8 mouse cellular contexts compared by ENCODE assay signal in the genomic region with DNA sequence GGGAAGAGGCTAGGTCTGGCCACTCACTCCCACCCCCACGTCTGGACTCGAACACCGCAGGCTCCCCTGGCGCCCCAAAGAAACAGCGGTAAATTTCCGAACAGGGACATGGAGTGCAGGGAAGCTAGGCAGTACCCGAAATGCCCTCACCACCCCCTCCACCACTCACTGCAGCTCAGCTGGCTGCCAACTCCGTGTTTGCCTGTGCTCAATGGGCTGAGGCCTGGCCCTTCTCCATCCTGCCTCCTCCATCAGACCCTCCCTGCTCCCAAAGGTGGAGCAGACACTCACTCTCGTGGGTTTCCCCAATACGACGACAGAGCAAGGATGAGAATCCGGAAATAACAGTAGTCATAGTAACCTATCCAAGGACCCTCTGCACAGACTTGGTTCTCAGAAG. TPM values are rescaled to one million over a fixed set of nuclear protein-coding genes. Genes with fewer than 3 reads are reported as not detected.
DNase-seq lines count a peak whose midpoint lies in the region; ATAC-seq lines count a peak whose summit lies in the region.

No protein-coding gene starts in this region.

- H3K36me3 ChIP-seq in heart, embryonic 10.5 days: no peaks in the 10 kb centered on the region
- H3K36me3 ChIP-seq in embryonic facial prominence, embryonic 15.5 days: no peaks in the 10 kb centered on the region
- H3K36me3 ChIP-seq in intestine, embryonic 15.5 days: no peaks in the 10 kb centered on the region
- H3K36me3 ChIP-seq in midbrain, embryonic 12.5 days: no peaks in the 10 kb centered on the region

- H3K27me3 ChIP-seq in heart, embryonic 10.5 days (ENCODE audit: insufficient read depth, poor library complexity, severe bottlenecking): no peaks in the 10 kb centered on the region
- no peaks in the 10 kb centered on the region for H3K27me3 ChIP-seq in embryonic facial prominence, embryonic 15.5 days
- H3K27me3 ChIP-seq in intestine, embryonic 15.5 days (replicated peaks): no peaks in the 10 kb centered on the region
- peaks cover 16% of the 10 kb centered on the region; the same call in 1 of the 2 replicates for H3K27me3 ChIP-seq in midbrain, embryonic 12.5 days

- peak overlapping the region; percentile 90 for H3K4me3 ChIP-seq in heart, embryonic 10.5 days
- H3K4me3 ChIP-seq in embryonic facial prominence, embryonic 15.5 days (replicated peaks): peak overlapping the region; percentile 69
- peak overlapping the region; percentile 91 for H3K4me3 ChIP-seq in intestine, embryonic 15.5 days (replicated peaks)
- peak overlapping the region; percentile 90 for H3K4me3 ChIP-seq in midbrain, embryonic 12.5 days

- H3K9ac ChIP-seq in embryonic facial prominence, embryonic 15.5 days: peak overlapping the region; percentile 53; the same call in 1 of the 2 replicates
- H3K9ac ChIP-seq in intestine, embryonic 15.5 days: no peak overlapping the region
- H3K9ac ChIP-seq in midbrain, embryonic 12.5 days (replicated peaks): peak overlapping the region; percentile 93

- peak overlapping the region; percentile 88 for H3K4me2 ChIP-seq in embryonic facial prominence, embryonic 15.5 days (replicated peaks)
- H3K4me2 ChIP-seq in intestine, embryonic 15.5 days (replicated peaks): peak overlapping the region; percentile 91
- H3K4me2 ChIP-seq in midbrain, embryonic 12.5 days (replicated peaks): peak overlapping the region; percentile 95

- WGBS in heart, embryonic 10.5 days: 23% methylated on average over 12 of the region's 12 CpGs
- 16% methylated on average over 12 of the region's 12 CpGs for WGBS in embryonic facial prominence, embryonic 15.5 days
- 26% methylated on average over 12 of the region's 12 CpGs for WGBS in intestine, embryonic 15.5 days
- 6% methylated on average over 12 of the region's 12 CpGs for WGBS in midbrain, embryonic 12.5 days

- ATAC-seq in embryonic facial prominence, embryonic 15.5 days (ENCODE audit: insufficient number of reproducible peaks, low FRiP score, low TSS enrichment, low read depth): no peak
- ATAC-seq in intestine, embryonic 15.5 days: no peak
- ATAC-seq in midbrain, embryonic 12.5 days (ENCODE audit: low FRiP score, low read depth): no peak

- peaks cover 72% of the 10 kb centered on the region for H3K4me1 ChIP-seq in heart, embryonic 10.5 days
- peaks cover 72% of the 10 kb centered on the region for H3K4me1 ChIP-seq in embryonic facial prominence, embryonic 15.5 days
- H3K4me1 ChIP-seq in intestine, embryonic 15.5 days (replicated peaks): peaks cover 67% of the 10 kb centered on the region
- peaks cover 66% of the 10 kb centered on the region for H3K4me1 ChIP-seq in midbrain, embryonic 12.5 days

- H3K9me3 ChIP-seq in heart, embryonic 10.5 days: no peaks in the 10 kb centered on the region
- no peaks in the 10 kb centered on the region for H3K9me3 ChIP-seq in embryonic facial prominence, embryonic 15.5 days (replicated peaks)
- H3K9me3 ChIP-seq in intestine, embryonic 15.5 days: no peaks in the 10 kb centered on the region
- H3K9me3 ChIP-seq in midbrain, embryonic 12.5 days: no peaks in the 10 kb centered on the region

- intact Hi-C loops in left cerebral cortex, postnatal 36 days (cut with DNase I): loop anchor here (5.0 kb wide), 4 partner anchors 40 to 275 kb away; no protein-coding TSS in a partner anchor

- DNase-seq in heart, embryonic 10.5 days (ENCODE audit: low spot score): no peak
- no peak for DNase-seq in heart, adult 8-10 months (ENCODE audit: low spot score)
- peak; percentile 65 to 73 for DNase-seq in left cerebral cortex, postnatal 36 days (ENCODE audit: low spot score in 2 of 2)
- DNase-seq in T-cell, adult 2 months (ENCODE audit: low spot score): no peak
- DNase-seq in retina, postnatal 1 day: no peak

- H3K27ac ChIP-seq in heart, embryonic 10.5 days: peak overlapping the region; percentile 93
- peak overlapping the region; percentile 98 for H3K27ac ChIP-seq in embryonic facial prominence, embryonic 15.5 days (replicated peaks)
- H3K27ac ChIP-seq in intestine, embryonic 15.5 days: peak overlapping the region; percentile 95; the same call in 1 of the 2 replicates
- peak overlapping the region; percentile 92 for H3K27ac ChIP-seq in midbrain, embryonic 12.5 days (replicated peaks)

RNA-seq across cellular contexts. Expression of gene Ncor2, which starts 2.2 kb away (rescaled TPM):
- polyA plus RNA-seq in heart, embryonic 10.5 days (2016; fragmentation: Nextera tagmentation; extraction: Ambion mirVana): 17.8 and 23.3 TPM in 2 replicates
- total RNA-seq in heart, adult 8-10 months (2022): 10 to 100 TPM; 81.6 to 92.4 (median 84.5) TPM
- 39.3 and 41.8 TPM in 2 replicates for polyA plus RNA-seq in embryonic facial prominence, embryonic 15.5 days (2015; fragmentation: Nextera tagmentation; extraction: Ambion mirVana)
- 19.9 and 20.0 TPM in 2 replicates for polyA plus RNA-seq in intestine, embryonic 15.5 days (2015; fragmentation: Nextera tagmentation; extraction: Ambion mirVana)
- 100 to 1,000 TPM; 167 to 240 TPM for total RNA-seq in left cerebral cortex, postnatal 36 days (2021)
- polyA plus RNA-seq in midbrain, embryonic 12.5 days (2016; fragmentation: Nextera tagmentation; extraction: Ambion mirVana): 24.5 and 25.1 TPM in 2 replicates

Comparison
In these comparisons a context has a peak if more than half of its experiments do, and no peak if none do; other contexts are left out.
1. DNase-seq: peak in left cerebral cortex, postnatal 36 days (2 of 2); none in heart, embryonic 10.5 days (single experiment), heart, adult 8-10 months (single experiment), T-cell, adult 2 months (single experiment) and retina, postnatal 1 day (single experiment).
2. Peak in every context shown above with its lines, with median percentiles within 50 percentile points of each other: H3K27ac ChIP-seq, H3K4me3 ChIP-seq and H3K4me2 ChIP-seq.